Mouse (Mus musculus): ENCODE results near the gene Afap1l2.

- TF ChIP-seq GATA1 (IDR thresholded peaks at IDR 0.05; ENCODE audit: low read length) (no peak), TAL1 (IDR thresholded peaks at IDR 0.05; ENCODE audit: low read length) (no peak)
Measured at GRCm38 (mm10) chr19:56999781-57000180, 8.2 kb downstream of the Afap1l2 start.
